Mouse (Mus musculus) stomach, postnatal 0 days (tissue): ENCODE results near the gene Klrg2. TPM values are rescaled to one million over a fixed set of nuclear protein-coding genes. Genes with fewer than 3 reads are reported as not detected.

Experiments
- ATAC-seq: fragments of 200-750 bp; cut with Nextera tagmentation; 2 replicates; pipeline ENCODE4 v1.8.0; 2017; ENCODE audit not compliant: low FRiP score, low TSS enrichment
- DNase-seq: peaks from one replicate; pipeline ENCODE4 v3.0.0-alpha.2; 2016; ENCODE audit warnings: low spot score
- H3K27ac ChIP-seq: fragments of 300-500 bp; sonication (generic); replicated peaks from 2 replicates; pipeline ENCODE4 v1.5.1; 2014; ENCODE audit warnings: mild to moderate bottlenecking, control low read depth
- H3K27me3 ChIP-seq: fragments of 300-500 bp; sonication (generic); 2 replicates; pipeline ENCODE4 v1.6.1; 2014; ENCODE audit warnings: low read length; ENCODE audit not compliant: control insufficient read depth, insufficient read depth
- H3K36me3 ChIP-seq: fragments of 300-500 bp; sonication (generic); 2 replicates; pipeline ENCODE4 v1.6.1; 2014; ENCODE audit warnings: low read length, mixed read lengths; ENCODE audit not compliant: control insufficient read depth, insufficient read depth
- H3K4me1 ChIP-seq: fragments of 300-500 bp; sonication (generic); replicated peaks from 2 replicates; pipeline ENCODE4 v1.6.1; 2014; ENCODE audit warnings: antibody characterized with exemption; ENCODE audit not compliant: control insufficient read depth, insufficient read depth
- H3K4me2 ChIP-seq: fragments of 300-500 bp; sonication (generic); replicated peaks from 2 replicates; pipeline ENCODE4 v1.6.1; 2014; ENCODE audit warnings: low read depth, mild to moderate bottlenecking, control low read depth, moderate library complexity
- H3K4me3 ChIP-seq: fragments of 300-500 bp; sonication (generic); 2 replicates; pipeline ENCODE4 v1.5.1; 2014; ENCODE audit warnings: low read depth, low read length, control low read depth
- H3K9ac ChIP-seq: fragments of 300-500 bp; sonication (generic); 2 replicates; pipeline ENCODE4 v1.6.1; 2014; ENCODE audit warnings: mild to moderate bottlenecking, low read length, control low read depth, mixed read lengths
- H3K9me3 ChIP-seq: fragments of 300-500 bp; sonication (generic); 2 replicates; pipeline ENCODE4 v1.6.1; 2016; ENCODE audit warnings: low read length; ENCODE audit not compliant: control insufficient read depth
- CTCF ChIP-seq: IDR thresholded peaks from 2 replicates; pipeline ENCODE4 v1.5.1; 2016; ENCODE audit warnings: antibody characterized with exemption, low read depth, mild to moderate bottlenecking, moderate library complexity
- EP300 ChIP-seq: optimal IDR thresholded peaks from 2 replicates; pipeline ENCODE3; 2016; ENCODE audit warnings: antibody characterized with exemption
- WGBS: fragments of 180-500 bp; shearing (Covaris S2); extraction: QIAGEN DNeasy Blood & Tissue Kit; methylation state at CpG from one replicate; pipeline ENCODE4 v1.1.7; 2014; 5-methylcytosine and 5-hydroxymethylcytosine counted together
- polyA plus RNA-seq: library from polyadenylated mRNA; unstranded; fragments of >200 nt; fragmentation: Nextera tagmentation; extraction: Ambion mirVana; gene quantifications from 2 replicates; pipeline ENCODE4 v1.2.1, GENCODE M21; 2015

Klrg2 gene
- polyA plus RNA-seq, 1 experiment from 2014 or later: 4.5 TPM

GRCm38 (mm10) chr6:38650263-38650937 lies 13.4 kb upstream of the Klrg2 start:
- H3K4me2 ChIP-seq: no peak overlapping the region
- H3K4me1 ChIP-seq: no peaks in the 10 kb centered on the region
- no peaks in the 10 kb centered on the region for H3K36me3 ChIP-seq
- TF ChIP-seq EP300 (no peak), CTCF (peak; percentile 98)
- 30% methylated on average over 14 of the region's 14 CpGs for WGBS
- ATAC-seq (peak; percentile 68; the same call in 1 of the 2 replicates), DNase-seq (peak; percentile 74)
- H3K27ac ChIP-seq: no peak overlapping the region
- H3K9ac ChIP-seq: no peak overlapping the region
- no peaks in the 10 kb centered on the region for H3K9me3 ChIP-seq
- H3K4me3 ChIP-seq: no peak overlapping the region
- H3K27me3 ChIP-seq: no peaks in the 10 kb centered on the region

DNA sequence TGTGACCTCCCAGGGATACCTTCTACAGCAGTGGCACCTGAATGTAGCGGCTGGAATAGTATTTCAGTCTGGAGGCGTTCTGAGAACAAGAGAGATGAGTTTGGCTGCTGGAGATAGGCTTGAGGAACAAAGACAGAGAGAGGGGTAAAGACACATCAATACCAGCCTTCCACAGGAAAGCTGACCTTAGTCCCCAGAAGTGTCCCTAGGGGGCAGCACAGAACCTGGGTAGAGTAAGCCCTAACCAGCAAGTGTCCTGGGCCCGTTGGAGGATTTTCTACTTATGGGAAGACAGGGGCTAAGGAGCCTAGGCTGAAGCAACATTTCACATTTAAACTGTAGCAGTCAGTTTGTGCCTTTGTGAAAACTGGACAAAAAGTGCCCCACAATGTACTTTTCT lies 12.5 kb upstream of the Klrg2 start:
- Histone ChIP-seq H3K36me3 (no peaks in the 10 kb centered on the region), H3K9ac (no peak overlapping the region), H3K9me3 (no peaks in the 10 kb centered on the region), H3K27ac (no peak overlapping the region), H3K4me3 (no peak overlapping the region), H3K27me3 (no peaks in the 10 kb centered on the region), H3K4me1 (no peaks in the 10 kb centered on the region), H3K4me2 (no peak overlapping the region)
- TF ChIP-seq CTCF: peak; percentile 44
- no peak for TF ChIP-seq EP300
- DNase-seq (no peak), ATAC-seq (no peak)
- WGBS: 70% methylated on average over 3 of the region's 3 CpGs

DNA sequence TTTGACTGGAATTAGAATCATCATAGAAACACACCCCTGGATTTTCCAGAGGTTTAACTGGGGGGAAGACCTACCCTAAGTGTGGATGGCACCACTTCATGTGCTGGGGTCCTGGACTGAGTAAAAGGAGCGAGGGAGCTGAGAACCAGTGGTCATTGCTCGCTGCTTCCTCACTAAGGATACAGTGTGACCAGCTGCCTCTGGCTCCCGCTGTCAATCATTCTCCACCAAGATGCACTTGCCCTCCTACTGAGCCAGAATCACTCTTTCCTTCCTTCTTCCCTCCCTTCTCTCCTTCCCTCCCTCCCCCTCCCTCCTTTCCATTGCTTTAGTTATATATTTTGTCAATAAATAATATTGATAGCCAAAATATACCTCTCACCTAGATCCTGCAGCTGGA lies 6.0 kb upstream of the Klrg2 start:
- Histone ChIP-seq H3K9me3 (no peaks in the 10 kb centered on the region), H3K4me1 (no peaks in the 10 kb centered on the region), H3K4me2 (no peak overlapping the region), H3K27me3 (no peaks in the 10 kb centered on the region; the same call in 1 of the 2 replicates), H3K36me3 (no peaks in the 10 kb centered on the region), H3K9ac (no peak overlapping the region), H3K4me3 (no peak overlapping the region), H3K27ac (no peak overlapping the region)
- WGBS: 70% methylated on average over 3 of the region's 3 CpGs
- DNase-seq: no peak
- TF ChIP-seq EP300 (no peak), CTCF (no peak)
- ATAC-seq: no peak

- Histone ChIP-seq H3K9me3 (no peaks in the 10 kb centered on the region), H3K27me3 (no peaks in the 10 kb centered on the region; the same call in 1 of the 2 replicates), H3K4me2 (no peak overlapping the region), H3K36me3 (no peaks in the 10 kb centered on the region), H3K27ac (no peak overlapping the region), H3K4me3 (no peak overlapping the region), H3K9ac (no peak overlapping the region), H3K4me1 (no peaks in the 10 kb centered on the region)
- 41% methylated on average over 5 of the region's 5 CpGs for WGBS
- no peak for TF ChIP-seq CTCF
- no peak for TF ChIP-seq EP300
- ATAC-seq (peak; percentile 64), DNase-seq (no peak)
Observed at GRCm38 (mm10) chr6:38642593-38642992, 5.6 kb upstream of the Klrg2 start.

GRCm38 (mm10) chr6:38641645-38642044 lies 4.6 kb upstream of the Klrg2 start:
- no peaks in the 10 kb centered on the region for H3K4me1 ChIP-seq
- H3K27ac ChIP-seq: no peak overlapping the region
- no peaks in the 10 kb centered on the region for H3K36me3 ChIP-seq
- ATAC-seq (no peak), DNase-seq (no peak)
- H3K27me3 ChIP-seq: no peaks in the 10 kb centered on the region; the same call in 1 of the 2 replicates
- H3K4me2 ChIP-seq: no peak overlapping the region
- TF ChIP-seq EP300 (no peak), CTCF (peak; percentile 53)
- no peaks in the 10 kb centered on the region for H3K9me3 ChIP-seq
- WGBS: 51% methylated on average over 5 of the region's 5 CpGs
- no peak overlapping the region for H3K9ac ChIP-seq
- H3K4me3 ChIP-seq: no peak overlapping the region

DNA sequence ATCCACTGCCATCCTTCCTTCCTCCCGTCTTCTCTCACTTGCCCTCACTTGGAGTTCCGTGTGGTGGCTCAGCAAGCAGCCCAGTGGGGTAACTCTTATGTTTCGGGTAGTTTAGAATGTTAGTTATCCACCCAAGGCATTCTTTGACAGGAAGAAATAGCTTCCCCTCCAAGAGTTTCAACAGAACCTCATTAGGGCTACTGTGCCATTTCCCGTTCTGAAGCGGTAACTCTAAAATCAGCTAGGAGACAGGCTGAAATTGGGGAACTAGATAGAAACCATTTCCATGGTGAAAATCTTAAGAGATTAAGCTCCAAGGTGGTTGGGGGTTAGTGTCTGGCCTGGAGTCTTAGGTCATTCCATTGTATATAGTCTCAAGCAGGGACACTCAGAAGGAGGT lies 4.2 kb upstream of the Klrg2 start:
- ATAC-seq (no peak), DNase-seq (no peak)
- Histone ChIP-seq H3K27ac (no peak overlapping the region), H3K9me3 (no peaks in the 10 kb centered on the region), H3K4me3 (no peak overlapping the region), H3K4me2 (no peak overlapping the region), H3K27me3 (peaks cover 2% of the 10 kb centered on the region; the same call in 1 of the 2 replicates), H3K36me3 (no peaks in the 10 kb centered on the region), H3K9ac (no peak overlapping the region), H3K4me1 (no peaks in the 10 kb centered on the region)
- TF ChIP-seq CTCF: no peak
- TF ChIP-seq EP300: no peak
- WGBS: 74% methylated on average over 5 of the region's 5 CpGs
